Mouse (Mus musculus) adrenal gland (tissue): Measurements from ENCODE around the gene Ripor1.

Experiments used
- intact Hi-C: fragments of 180-260 bp; cut with DNase I; formaldehyde crosslinking; loops from one replicate; pipeline ENCODE4 v1.15.1; 2025
- microRNA-seq, 2 experiments: library from miRNA; unstranded; fragments of <30 nt; microRNA quantifications; one replicate each; pipeline ENCODE4; 2019

Gene Ripor1

DNA sequence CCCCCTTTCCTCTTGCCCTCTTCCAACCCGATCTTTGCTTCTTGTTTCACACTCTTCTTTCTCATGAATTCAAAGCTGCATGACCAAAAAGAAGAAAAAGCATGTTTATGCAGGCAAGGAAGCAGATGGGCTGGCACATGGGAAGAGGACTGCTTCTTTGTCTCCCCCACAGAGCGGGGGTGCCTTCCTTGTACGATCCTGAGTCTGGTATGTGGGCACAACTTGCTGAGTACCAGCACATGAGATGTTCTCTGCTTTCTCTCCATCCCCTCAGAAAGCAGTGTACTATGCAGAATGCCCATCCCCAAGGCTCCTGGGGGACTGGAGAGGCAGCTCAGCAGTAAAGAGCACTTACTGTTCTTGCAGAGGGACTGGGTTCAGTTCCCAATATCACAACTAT, 19.3 kb downstream of the Ripor1 start:
- intact Hi-C loops = loop anchor here (5.0 kb wide), 1 partner anchor 63 kb away; the partner anchor contains the start of gene Carmil2

DNA sequence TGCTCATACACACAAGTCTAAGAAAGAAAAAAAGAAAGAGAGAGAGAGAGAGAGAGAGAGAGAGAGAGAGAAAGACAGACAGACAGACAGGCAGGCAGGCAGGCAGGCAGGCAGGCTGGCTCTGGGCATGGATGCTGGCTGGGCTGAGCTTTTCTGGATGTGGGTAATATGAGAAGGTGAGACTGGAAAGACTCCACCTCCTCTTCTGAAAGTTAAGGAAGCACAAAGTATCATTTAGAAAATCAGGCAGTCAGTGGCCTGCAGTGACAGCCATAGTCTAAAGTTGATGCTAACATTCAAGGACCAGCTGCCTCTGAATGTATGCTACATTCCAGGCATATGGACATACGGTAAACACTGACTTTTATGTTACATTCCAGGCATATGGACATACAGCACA, 19.8 kb downstream of the Ripor1 start:
- intact Hi-C loops = loop anchor here (5.0 kb wide), 1 partner anchor 62 kb away; the partner anchor contains the start of gene Carmil2

DNA sequence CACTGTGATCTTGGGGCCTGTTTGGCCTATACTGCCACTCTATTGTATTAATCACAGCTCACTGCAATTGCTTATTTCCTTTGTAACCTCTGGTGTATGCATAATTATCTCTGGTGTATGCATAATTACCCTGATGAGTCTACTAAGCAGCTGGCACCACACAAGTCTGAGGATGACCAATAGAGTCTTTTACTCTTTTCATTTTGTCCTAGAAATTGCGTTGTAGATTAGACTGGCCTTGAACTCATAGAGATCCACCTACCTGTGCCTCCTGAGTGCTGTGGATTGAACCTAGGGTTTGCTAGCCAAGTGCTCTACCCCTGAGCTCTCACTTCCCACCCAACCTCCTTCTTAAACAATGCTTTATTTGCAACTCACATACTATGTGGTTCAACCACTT, 21.0 kb downstream of the Ripor1 start:
- intact Hi-C loops = no loop called here

DNA sequence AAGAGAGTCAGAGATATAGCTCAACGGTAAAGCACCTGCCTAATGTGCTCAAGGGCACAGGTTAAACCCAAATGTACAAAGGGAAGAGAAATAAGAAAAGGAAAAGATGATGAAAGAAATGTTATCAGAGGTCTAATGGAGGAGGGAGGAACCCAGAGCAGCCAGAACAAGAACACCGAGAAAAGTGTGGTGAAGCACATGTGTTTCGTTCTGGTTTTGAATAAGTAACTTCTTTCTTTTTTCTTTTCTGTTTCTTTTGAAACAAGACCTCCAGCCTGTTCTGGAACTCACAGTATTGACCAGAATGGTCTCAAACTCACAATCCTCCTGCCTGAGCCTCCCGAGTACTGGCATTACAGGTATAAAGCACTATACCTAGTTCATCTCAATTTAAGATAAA, 24.3 kb downstream of the Ripor1 start:
- intact Hi-C loops = no loop called here

DNA sequence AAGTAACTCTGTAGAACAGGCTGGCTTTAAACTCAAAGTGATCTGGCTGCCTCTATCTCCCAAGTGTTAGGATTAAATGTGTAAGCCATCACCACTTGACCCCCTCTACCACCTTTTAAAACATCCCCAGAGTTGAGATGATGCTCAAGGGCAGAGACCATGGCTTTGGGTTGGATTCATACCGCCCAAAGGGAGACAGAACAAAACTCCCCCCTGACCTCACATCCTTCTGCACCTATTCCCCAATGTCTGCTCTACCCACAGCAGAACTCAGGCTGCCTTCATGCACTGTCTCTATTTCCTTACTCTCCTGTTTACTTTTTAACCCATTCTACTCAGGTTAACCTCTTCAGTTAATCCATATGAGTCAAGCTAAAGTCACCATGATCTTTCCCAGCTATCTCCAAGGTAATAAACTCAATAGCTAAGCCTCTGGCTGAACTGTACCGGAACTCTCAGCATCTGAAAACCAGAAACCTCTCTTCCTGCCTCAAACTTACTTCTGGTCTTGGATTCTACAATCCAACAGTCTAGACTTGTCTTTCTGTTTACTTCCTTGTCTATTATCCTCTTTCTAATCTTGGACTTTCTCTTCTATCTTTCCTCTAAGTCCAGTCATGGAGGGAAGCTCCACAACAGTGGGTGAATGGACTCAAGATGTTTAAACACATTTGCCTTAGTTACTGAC, 29.9 kb downstream of the Ripor1 start:
- intact Hi-C loops = no loop called here

DNA sequence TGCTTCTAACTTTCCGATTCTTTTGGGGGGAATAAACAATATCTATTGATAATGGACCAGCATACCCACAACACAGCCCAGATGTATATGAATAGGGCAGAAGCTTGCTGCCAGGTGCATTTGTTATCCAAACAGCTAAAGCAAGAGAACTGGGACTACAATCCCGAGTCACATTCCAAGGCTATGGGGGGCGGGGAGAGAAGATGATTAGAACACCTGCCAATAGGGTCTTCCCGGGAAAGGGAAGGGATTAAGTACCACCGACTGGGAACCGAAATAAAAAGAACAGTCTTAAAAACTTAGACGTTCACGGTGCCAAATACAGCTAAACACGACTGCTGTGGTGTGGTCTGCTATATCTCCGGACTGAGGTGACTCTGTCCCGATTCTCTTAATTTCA, 30.4 kb downstream of the Ripor1 start:
- intact Hi-C loops = no loop called here

DNA sequence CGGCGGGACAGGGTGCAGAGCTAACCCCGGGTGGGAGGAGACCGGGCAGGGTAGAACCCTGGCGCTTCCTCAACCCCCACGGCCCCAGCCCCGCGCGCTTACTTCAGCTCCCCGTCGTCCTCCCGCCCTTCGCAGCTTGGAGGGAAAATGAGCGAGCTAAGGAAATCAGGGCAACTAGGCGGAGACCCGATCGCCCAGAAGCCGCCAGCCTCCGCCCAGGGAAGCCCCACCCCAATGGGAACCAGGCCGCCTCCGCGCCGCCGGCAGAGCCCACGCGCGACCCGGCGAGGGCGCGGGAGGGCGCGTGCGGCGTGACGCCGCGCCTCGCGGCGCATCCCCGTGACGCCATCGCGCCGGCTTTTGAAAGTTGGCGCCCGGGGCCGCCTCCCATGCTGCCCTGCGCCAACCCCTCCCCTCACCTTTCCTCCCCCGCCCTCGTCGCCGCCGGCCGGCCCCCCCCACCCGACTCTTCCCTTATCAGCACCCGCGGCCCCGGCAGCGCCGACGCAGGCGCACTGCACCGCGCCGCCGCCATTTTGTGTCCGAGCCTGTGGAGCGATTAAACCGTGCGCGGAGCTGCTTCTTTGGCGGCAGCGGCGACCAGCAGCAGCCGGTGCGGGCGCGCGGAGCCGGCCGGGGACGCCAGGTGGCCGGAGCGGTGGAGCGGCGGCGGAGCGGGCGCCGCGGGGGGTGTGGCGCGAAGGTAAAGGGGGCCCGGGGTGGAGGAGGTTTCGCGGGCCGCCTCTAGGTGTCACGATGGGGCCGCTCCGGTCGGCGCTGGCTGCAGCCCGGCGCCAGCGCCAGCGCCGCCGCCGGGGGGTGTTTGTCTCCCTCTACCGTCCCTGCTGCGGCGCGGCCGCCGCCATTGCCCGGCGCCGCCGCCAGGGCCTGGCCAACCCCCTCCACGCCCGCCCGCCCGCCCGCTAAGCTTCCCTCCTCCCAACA, 31.2 kb downstream of the Ripor1 start, which contains the start of gene Ctcf:
Gene Ctcf (plus strand): TSS at position 551 of the 945 bp plus-strand sequence.
- intact Hi-C loops = no loop called here

DNA sequence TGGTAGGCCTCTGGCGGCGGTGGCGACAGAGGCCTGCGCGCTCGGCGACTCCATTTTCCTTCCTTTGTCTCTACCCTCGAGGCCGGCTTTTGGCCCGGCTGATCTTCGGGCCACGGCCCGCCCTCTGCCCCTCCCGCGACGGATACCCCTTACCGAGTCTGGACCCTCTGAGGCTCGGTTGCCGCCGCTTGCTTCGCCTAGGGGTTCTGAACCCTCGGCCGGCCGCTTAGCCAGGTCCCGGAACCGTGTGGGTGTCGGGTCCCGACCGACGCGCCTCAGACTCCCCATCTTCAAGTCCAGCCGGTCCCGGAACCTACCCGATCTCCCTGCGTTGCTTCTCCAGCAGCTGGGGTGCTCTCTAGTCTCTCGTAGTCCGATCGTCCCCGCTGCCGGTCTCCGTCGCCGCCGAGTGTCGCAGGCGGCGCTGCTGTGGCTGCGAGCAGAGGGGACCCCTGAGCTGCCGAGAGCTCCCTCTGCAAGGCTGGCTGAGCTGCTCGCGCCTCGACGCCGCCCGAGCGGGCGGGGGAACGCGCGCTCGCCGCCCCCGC, 32.0 kb downstream of the Ripor1 start, which contains the start of gene Agrp:
Gene Agrp (minus strand): TSS at position 431 of the 548 bp plus-strand sequence.
- intact Hi-C loops = no loop called here

DNA sequence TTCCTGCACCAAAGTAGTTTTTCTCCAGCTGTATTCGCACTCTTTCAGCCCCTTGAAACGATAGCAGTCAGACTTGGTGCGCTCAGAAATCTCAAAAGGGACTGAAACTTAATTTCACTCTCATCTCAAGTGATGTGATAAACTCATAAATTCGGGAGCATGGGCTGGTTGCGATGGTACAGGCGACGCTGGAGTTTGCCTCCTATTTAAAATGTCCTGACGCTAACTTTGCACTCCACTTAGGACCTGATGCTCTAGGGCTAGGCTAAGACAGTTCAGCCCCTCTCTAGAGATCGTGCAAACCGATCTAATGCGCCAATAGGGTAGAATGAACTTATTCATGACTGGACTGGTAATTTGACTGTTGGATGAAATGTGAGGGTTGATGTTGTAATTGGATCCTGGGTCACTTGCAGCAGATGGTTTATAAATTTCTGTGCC, 32.6 kb downstream of the Ripor1 start:
- intact Hi-C loops = no loop called here

DNA sequence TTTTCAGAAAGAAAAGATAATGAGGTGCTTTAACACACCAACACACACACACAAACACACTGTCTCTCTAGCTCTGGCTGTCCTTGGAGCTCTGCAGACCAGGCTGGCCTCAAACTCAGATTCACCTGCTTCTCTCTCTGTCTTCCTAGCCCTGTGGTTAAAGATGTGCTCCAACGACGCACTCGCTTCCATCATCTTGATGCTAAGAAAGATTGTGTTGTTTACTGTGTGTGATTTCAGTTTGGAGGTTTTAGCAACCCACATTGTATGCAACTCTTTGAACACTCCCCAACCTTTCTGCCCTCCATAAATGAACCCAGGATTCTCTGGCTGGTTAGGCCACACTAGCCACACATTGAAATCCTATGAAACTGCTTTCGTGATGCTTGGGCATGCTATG, 33.5 kb downstream of the Ripor1 start:
- intact Hi-C loops = no loop called here

DNA sequence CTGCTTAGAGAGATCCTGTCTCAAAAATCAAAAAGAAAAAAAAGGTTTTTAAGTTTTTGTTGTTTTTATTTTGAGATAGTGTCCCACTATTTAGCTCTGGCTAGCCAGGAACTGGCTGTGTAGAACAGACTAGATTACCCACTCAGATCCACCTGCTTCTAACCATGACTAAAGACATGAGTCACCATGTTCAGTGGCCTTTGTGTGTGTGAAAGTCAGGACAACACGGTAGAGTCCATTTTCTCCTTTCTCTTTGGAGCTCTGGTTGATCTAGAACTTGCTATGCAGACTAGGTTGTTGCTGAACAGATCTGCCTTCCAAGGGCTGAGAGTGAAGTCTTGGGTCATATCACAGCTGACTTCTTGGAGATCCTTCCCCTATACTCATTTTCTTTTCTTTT, 34.8 kb downstream of the Ripor1 start:
- intact Hi-C loops = no loop called here

DNA sequence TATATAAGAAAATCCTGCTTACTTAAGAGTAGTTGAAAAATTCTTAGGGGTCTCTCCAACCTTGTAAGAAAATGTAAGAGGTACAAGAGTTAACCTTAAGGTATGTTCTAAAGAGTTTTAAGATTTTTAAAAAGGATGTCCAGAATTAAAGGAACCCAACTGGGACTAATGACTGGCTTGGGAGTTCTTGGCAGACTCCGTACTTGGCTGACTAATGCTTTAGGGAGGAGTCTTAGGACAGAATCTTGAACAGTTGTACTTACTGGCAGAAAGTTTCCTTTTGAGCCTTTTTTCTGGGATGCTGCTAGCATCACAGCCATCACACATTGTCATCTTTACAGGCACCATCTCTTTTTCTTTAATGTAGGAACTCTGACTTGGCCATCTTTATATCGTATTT, 35.5 kb downstream of the Ripor1 start:
- intact Hi-C loops = no loop called here

DNA sequence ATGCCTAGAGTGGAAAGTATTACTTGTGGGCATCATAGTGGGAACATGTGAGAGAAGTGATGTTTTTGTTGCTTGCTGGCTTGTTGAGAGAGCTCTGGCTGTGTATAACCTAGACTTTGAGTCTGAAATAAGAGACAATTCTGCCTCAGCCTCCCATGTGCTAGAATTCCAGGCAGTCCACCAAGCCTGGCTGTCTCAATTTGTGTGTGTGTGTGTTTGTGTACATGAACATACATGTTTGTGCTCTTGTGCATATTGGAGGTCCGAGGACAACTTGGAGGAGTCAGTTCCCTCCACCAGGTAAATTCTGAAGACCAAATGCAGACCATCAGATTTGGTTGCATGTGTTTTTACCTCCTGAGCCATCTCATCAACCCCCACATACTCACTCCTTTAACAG, 40.1 kb downstream of the Ripor1 start:
- intact Hi-C loops = no loop called here

DNA sequence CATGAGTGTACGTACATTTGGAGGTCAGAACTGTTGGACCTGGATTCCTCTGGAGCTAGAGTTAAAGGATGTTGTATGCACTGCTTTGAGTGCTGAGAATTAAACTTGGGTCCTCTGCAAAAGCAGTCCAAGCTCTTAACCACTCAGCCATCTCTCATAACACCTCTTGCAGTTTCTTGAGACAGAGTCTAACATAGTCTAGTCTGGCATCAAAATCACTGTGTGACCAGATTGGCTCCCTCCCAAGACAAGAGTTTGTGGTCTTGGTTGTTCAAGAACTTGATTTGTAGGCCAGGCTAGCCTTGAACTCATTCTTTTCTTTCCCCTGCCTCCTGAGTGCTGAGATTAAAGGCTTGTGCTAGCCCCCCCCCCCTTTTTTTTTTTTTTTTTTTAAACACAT, 43.9 kb downstream of the Ripor1 start:
- intact Hi-C loops = no loop called here

DNA sequence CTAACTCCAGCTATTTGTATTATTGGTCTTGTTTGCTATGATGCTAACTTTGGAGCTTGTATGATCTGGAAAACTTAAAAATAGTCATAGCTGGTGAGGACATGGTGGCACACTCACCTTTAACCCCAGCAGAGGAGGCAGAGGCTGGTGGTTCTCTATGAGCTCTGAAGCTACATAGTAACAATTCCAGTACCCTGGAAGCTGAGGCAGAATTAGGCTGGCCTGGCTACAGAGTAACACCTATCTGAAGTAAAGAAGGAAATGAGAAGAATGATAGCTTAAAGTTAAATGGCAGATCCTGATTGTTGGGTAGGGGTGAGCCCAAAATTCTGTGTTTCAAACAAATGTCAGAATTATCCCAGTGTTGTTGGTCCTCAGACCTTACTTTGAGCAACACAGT, 52.6 kb downstream of the Ripor1 start:
- intact Hi-C loops = no loop called here

DNA sequence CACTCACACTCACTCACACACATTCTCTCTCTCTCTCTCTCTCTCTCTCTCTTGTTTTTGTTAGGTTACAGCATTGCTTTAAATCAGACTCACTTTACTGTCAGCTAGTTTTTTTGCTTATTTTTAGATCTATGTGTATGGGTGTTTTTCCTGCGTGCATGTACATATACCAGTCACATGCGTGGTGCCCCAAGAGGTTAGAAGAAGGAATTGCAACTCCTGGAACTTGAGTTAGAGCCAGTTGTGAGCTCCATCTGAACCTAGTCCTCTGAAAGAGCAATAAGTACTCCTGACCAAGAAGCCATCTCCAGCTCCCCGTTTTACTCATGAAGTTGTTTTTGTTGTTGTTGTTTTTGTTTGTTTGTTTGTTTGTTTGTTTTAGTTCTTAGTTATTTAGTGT, 56.1 kb downstream of the Ripor1 start:
- intact Hi-C loops = no loop called here

Small RNA genes within 50 kb of the gene (microRNA-seq; reads per million reads assigned to microRNA genes)
- 0 to 0.12 reads per million in 2 experiments for gene Mir1966
